Mouse (Mus musculus): ENCODE data around the gene Skint10. TPM values are rescaled to one million over a fixed set of nuclear protein-coding genes. Genes with fewer than 3 reads are reported as not detected.

Gene Skint10
- not detected in 2 replicates for polyA plus RNA-seq (2012; rRNA removed)

DNA sequence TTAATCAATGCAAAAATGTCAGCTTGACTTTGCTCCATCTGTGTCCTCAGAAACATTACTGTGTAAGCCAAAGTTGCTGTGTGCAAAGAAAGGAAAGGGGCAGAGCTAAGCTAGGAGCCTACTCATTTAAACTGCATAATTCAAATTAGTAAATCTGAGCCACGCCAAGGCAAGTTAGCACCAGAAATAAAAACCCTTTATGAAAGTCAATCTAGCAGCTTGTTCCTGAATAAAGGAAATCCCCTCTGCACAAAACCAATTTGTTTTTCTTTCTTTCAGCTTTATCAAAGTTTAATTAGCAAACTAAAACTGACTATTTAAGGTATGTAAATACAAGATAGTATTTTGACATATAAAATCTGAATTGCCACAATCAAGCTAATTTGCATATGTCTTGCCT, at the start of gene Skint10:
Gene Skint10 (minus strand): TSS at position 101 of the 400 bp plus-strand sequence.

Other genes starting within 250 kb of the Skint10 start
- gene Skint2, start 217.7 kb downstream of the Skint10 start, polyA plus RNA-seq (2012; rRNA removed): not detected in 2 replicates